In genomic region chr15:93274679-93275583, GRCm38 (mm10) we compare ENCODE assay signal across 8 mouse cellular contexts. TPM values are rescaled to one million over a fixed set of nuclear protein-coding genes. Genes with fewer than 3 reads are reported as not detected.
DNase-seq lines count a peak whose midpoint lies in the region; ATAC-seq and TF ChIP-seq lines count a peak whose summit lies in the region.

Gxylt1 (minus strand) TSS chr15:93275179.

- H3K9ac ChIP-seq in lung, postnatal 0 days (replicated peaks; ENCODE audit: low read depth) = peak within 1 kb of the TSS; percentile 71

- H3K36me3 ChIP-seq in hindbrain, embryonic 10.5 days = peaks cover 15% of the 10 kb centered on the region
- no peaks in the 10 kb centered on the region for H3K36me3 ChIP-seq in lung, postnatal 0 days (ENCODE audit: insufficient read depth, low read length)

- peak within 1 kb of the TSS; percentile 94 for H3K27ac ChIP-seq in hindbrain, embryonic 10.5 days
- peak within 1 kb of the TSS; percentile 85 for H3K27ac ChIP-seq in lung, postnatal 0 days (ENCODE audit: low read length)

- peak; percentile 99 for DNase-seq in MN1 (ENCODE audit: low spot score)
- peak; percentile 100 for DNase-seq in cerebellum, adult 9-10 months
- peak; percentile 100 for DNase-seq in hindbrain, embryonic 10.5 days (ENCODE audit: low spot score)
- DNase-seq in layer of hippocampus, adult 9-11 months = peak; percentile 99
- DNase-seq in lung, postnatal 0 days (ENCODE audit: low spot score) = peak; percentile 98
- peak; percentile 100 for DNase-seq in ovary, postnatal 14 days (ENCODE audit: low spot score)
- peak; percentile 100 for DNase-seq in thymus, postnatal 14 days

- H3K27me3 ChIP-seq in hindbrain, embryonic 10.5 days (ENCODE audit: insufficient read depth, poor library complexity, severe bottlenecking) = no peaks in the 10 kb centered on the region
- no peaks in the 10 kb centered on the region for H3K27me3 ChIP-seq in lung, postnatal 0 days (replicated peaks; ENCODE audit: insufficient read depth, low read length)

- under 1% methylated on average over 91 of the region's 93 CpGs for WGBS in hindbrain, embryonic 10.5 days
- WGBS in lung, postnatal 0 days = 2% methylated on average over 71 of the region's 93 CpGs

- peak; percentile 89 for ATAC-seq in frontal cortex, adult (ENCODE audit: low TSS enrichment)
- peak; percentile 98 for ATAC-seq in lung, postnatal 0 days

- H3K9me3 ChIP-seq in hindbrain, embryonic 10.5 days = no peaks in the 10 kb centered on the region
- H3K9me3 ChIP-seq in lung, postnatal 0 days (ENCODE audit: low read length) = no peaks in the 10 kb centered on the region

- TF ChIP-seq CTCF in lung, postnatal 0 days (IDR thresholded peaks at IDR 0.05) = no peak

- peak within 1 kb of the TSS; percentile 81 for H3K4me2 ChIP-seq in lung, postnatal 0 days (replicated peaks; ENCODE audit: low read depth, low read length)

- no peak for TF ChIP-seq EP300 in lung, postnatal 0 days (IDR thresholded peaks at IDR 0.05)

- peak within 1 kb of the TSS; percentile 84 for H3K4me3 ChIP-seq in hindbrain, embryonic 10.5 days
- peak within 1 kb of the TSS; percentile 79 for H3K4me3 ChIP-seq in lung, postnatal 0 days (ENCODE audit: low read depth, low read length)

- H3K4me1 ChIP-seq in hindbrain, embryonic 10.5 days (replicated peaks) = peaks cover 39% of the 10 kb centered on the region
- peaks cover 17% of the 10 kb centered on the region for H3K4me1 ChIP-seq in lung, postnatal 0 days (ENCODE audit: insufficient read depth, low read depth, low read length)

RNA-seq across cellular contexts. Expression of gene Gxylt1, which starts in this region (rescaled TPM):
- polyA plus RNA-seq in hindbrain, embryonic 10.5 days (2016; fragmentation: Nextera tagmentation; extraction: Ambion mirVana) = 11.0 and 14.5 TPM in 2 replicates
- polyA plus RNA-seq in lung, postnatal 0 days (2015; fragmentation: Nextera tagmentation; extraction: Ambion mirVana) = 6.9 and 7.3 TPM in 2 replicates

Comparison
In these comparisons a context has a peak if more than half of its experiments do, and no peak if none do; other contexts are left out.
1. Peak in every context shown above with its lines: DNase-seq, ATAC-seq, H3K4me3 ChIP-seq and H3K27ac ChIP-seq.